Mouse (Mus musculus): ENCODE measurements around the gene Neurl3. TPM values are rescaled to one million over a fixed set of nuclear protein-coding genes. Genes with fewer than 3 reads are reported as not detected.
A peak's percentile ranks its signal among the peaks of the same experiment; 100 is the strongest.

Neurl3 gene
- total RNA-seq, 2 experiments from 2014 or later, result 0.53 to 0.77 TPM

DNA sequence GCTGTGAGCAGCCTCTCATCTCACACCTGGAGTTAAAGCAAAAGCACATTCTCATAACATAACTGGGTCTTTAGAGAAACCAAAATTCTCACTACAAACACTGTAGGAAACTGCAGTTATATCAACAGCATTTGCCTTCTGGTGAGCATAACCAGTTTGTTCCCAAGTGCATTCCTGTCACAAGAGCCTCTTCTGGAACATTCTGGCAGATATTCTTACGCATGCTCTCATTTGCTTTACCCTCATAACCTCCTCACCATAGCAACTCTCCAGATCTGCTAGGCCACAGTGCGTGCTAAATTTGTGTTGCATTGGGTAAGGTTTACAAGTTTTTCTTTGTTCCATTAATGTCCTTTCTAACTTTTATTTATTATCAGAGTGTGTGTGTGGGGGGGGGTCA lies 15.2 kb downstream of the Neurl3 start:
- DNase-seq (ENCODE audit: low spot score in 2 of 2), result no peak

DNA sequence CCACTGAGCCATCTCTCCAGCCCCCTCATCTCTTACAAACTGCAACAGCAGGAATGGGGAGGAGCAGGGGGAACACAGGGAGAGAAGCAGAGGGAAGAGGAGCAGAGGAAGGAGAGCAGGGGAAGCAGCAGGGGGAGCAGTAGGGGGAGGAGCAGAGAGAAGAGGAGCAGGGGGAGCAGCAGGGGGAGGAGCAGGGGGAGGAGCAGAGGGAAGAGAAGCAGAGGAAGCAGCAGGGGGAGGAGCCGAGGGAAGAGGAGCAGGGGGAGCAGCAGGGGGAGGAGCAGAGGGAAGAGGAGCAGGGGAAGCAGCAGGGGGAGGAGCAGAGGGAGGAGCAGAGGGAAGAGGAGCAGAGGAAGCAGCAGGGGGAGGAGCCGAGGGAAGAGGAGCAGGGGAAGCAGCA lies 15.8 kb downstream of the Neurl3 start:
- DNase-seq (ENCODE audit: low spot score in 2 of 2), result no peak

GRCm38 (mm10) chr1:36257276-36257675 lies 17.2 kb downstream of the Neurl3 start:
- no peak for DNase-seq (ENCODE audit: low spot score in 2 of 2)

GRCm38 (mm10) chr1:36255871-36256640 lies 18.4 kb downstream of the Neurl3 start:
- DNase-seq (ENCODE audit: low spot score in 2 of 2), result no peak

- DNase-seq (ENCODE audit: low spot score in 2 of 2), result peak in 1 of 2 experiments; percentile 19
These were observed 19.7 kb downstream of the Neurl3 start for GRCm38 (mm10) chr1:36254635-36255360.

DNA sequence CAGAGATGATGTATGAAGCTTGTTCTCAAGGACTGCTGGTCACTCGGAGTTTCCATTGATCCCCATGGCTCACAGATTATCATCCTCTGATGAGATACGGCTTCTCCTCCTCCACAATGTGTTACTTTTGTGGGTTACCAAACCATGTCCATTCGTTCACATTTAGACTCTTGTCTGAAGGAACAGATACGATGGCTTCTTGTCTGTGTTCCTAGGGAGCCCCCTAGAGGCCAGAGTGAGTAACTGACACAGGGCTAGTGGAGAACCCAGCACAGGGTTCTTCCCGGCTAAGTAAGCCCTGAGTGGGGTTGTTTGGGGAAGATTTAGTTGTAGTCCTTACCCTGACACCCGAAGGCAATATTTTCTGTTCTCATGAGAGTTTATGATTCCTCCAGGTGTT lies 21.7 kb downstream of the Neurl3 start:
- peak; percentile 43 to 81 for DNase-seq (ENCODE audit: low spot score in 2 of 2)

- no peak for DNase-seq (ENCODE audit: low spot score in 2 of 2)
These were observed 23.1 kb downstream of the Neurl3 start for GRCm38 (mm10) chr1:36251426-36251825.

GRCm38 (mm10) chr1:36246688-36247087 lies 27.8 kb downstream of the Neurl3 start:
- DNase-seq (ENCODE audit: low spot score in 2 of 2), result no peak

DNA sequence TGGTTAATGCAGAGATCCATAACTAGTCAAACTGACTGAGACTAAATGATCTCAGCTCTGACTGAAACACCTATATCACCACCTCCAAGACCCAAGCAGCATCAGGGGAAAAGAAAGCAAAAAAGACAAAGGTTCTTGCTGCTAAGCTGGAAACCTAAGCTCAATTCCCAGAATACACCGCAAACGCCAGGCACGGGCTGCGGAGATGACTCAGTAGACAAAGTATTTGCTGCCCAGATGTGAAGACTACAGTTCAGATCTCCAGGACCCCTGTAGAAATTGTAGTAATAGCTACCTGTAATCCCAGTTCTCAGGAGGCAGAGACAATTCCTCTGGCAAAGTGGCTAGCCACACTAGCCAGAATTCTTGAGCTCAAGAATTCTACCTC lies 29.7 kb downstream of the Neurl3 start:
- DNase-seq (ENCODE audit: low spot score in 2 of 2), result no peak

GRCm38 (mm10) chr1:36244058-36244827 lies 30.2 kb downstream of the Neurl3 start, which contains the start of gene Uggt1:
TSS of gene Uggt1 (minus strand) at chr1:36244720.
- peak; percentile 91 to 96 for DNase-seq (ENCODE audit: low spot score in 2 of 2)

DNA sequence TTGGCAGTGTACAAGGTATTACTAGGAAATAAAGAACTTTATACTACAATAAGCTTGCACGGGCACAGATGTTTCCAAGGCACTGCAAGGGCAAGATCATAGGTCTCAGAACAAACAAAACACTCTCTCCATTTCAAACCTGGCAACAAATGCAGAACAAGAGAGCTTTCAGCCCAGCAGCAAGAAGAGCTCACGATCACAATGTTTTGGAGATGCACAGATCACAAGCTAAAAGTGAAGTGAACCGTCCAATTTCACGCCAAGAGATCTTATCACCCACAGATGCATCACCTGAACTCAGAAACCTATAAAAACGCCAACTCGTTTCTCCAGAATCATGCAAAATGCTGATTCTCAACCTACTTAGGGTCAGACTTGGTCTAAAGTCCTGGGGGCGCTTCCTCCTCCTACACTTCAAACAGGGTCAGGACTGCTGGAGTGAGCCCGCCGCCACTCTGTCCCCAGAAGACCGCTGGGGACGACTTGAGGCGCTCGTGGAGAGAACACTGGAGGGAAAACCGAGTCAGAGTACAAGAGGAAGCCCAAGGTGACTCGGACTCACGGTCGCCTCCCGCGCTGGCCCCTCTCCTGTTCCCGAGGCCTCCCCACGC lies 30.9 kb downstream of the Neurl3 start:
- DNase-seq (ENCODE audit: low spot score in 2 of 2), result no peak

- no peak for DNase-seq (ENCODE audit: low spot score in 2 of 2)
These were observed 32.5 kb downstream of the Neurl3 start for GRCm38 (mm10) chr1:36241903-36242429.

- DNase-seq (ENCODE audit: low spot score in 2 of 2), result no peak
These were observed 34.3 kb downstream of the Neurl3 start for GRCm38 (mm10) chr1:36240176-36240575.

GRCm38 (mm10) chr1:36239396-36239795 lies 35.1 kb downstream of the Neurl3 start:
- no peak for DNase-seq (ENCODE audit: low spot score in 2 of 2)

DNA sequence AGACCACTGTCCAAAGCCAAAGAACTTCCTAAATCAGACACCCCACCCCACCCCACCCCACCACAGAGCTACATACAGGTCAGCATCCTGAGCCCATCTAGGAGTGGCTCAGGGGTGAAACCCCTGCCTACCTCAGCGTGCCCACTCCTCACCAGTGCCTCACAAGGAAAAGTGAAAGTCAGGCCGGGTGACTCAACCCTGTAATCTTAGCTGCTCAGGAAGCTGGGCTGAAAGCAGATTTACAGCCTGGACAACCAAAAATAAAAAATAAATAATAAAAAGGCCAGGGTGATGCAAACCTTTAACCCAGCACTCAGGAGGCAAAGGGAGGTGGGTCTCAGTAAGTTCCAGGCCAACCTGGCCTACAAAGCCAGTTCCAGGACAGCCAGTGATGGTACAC lies 38.6 kb downstream of the Neurl3 start:
- DNase-seq (ENCODE audit: low spot score in 2 of 2), result no peak

GRCm38 (mm10) chr1:36235057-36235639 lies 39.3 kb downstream of the Neurl3 start:
- no peak for DNase-seq (ENCODE audit: low spot score in 2 of 2)

DNA sequence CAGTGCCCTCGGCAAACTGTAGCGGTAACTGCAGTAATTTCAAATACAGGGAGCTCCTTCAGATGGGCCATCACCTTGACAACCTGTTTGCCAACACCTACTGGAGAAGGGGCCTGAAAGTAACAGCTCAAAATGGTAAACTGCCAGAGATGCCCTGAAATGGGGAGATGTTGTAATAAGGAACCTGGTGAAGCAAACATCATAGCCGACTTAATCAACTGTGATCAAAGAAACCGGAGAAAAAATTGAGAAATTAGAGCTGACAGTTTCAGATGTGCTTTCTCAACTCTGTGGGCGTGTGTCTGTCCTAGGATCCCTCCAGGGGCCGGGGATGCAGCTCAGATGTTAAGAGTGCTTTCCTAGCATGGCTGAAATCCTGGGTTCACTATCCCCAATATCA lies 41.3 kb downstream of the Neurl3 start:
- DNase-seq (ENCODE audit: low spot score in 2 of 2), result no peak

DNA sequence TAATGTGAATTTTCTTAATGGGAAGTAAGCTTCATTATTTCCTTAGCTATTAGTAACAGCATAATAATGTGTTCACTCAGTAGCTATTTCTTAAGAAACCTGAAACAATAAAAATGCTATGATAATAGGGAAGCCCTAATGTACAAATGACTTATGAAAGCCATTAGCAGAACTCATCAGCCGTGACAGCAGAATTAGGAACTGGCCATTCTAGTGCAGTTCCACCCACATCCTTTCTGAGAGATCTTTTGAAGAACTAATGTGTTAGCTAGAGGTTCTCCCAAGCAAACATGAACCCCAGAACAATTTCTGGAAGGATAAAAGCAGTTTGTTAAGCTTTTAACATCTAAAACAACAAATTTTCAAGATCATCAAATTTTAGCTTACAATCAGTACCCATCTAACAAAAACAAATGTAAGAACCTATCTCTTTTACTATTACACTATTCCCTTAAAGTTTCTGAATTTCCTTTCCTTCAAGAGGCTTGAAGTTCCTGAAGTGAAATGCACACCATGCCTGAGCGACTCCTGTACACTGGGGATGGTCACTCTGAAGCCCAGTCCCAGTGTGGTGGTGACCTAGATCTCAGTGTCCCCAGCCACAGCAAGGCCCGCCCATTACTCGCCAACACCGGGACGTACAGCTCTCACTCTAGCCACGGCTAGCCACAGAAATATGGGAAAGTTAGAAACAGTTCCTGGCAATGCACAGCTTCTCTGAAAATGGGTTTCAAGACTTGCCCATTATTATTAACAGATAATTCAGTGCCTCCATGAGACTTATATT lies 43.4 kb downstream of the Neurl3 start:
- DNase-seq (ENCODE audit: low spot score in 2 of 2), result no peak

- no peak for DNase-seq (ENCODE audit: low spot score in 2 of 2)
These were observed 46.0 kb downstream of the Neurl3 start for GRCm38 (mm10) chr1:36228461-36228860.

DNA sequence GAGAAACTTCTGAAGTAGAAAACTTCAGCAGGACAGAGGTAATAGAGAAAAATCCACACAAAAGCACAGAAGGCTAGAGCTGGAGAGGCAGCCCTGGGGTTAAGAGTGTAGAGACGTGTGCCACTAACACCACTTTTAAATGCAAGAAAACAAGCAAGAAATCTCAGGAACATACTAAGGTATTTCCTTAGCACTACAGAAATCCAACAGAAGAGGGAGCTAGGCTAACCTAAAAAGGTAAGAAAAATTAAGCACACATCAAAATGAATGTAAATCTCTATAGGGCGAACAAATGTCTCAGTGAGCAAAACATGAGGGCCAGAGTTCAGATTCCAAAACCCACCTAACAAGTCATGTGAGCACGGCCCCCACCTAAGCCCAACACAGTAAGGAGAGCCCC lies 49.8 kb downstream of the Neurl3 start:
- no peak for DNase-seq (ENCODE audit: low spot score in 2 of 2)
